Mouse (Mus musculus) neural tube, embryonic 14.5 days (tissue): ENCODE measurements around the gene Usp10. TPM values are rescaled to one million over a fixed set of nuclear protein-coding genes. Genes with fewer than 3 reads are reported as not detected.

ENCODE experiments used
- ATAC-seq: fragments of 200-750 bp; cut with Nextera tagmentation; 2 replicates; pipeline ENCODE4 v1.8.0; 2017; ENCODE audit warnings: low read depth, mild to moderate bottlenecking, moderate TSS enrichment, moderate library complexity
- H3K27ac ChIP-seq: fragments of 300-500 bp; sonication (generic); 2 replicates; pipeline ENCODE4 v1.5.1; 2014; ENCODE audit warnings: low read depth, mild to moderate bottlenecking, control low read depth, low read length, moderate library complexity, mixed read lengths
- H3K27me3 ChIP-seq: fragments of 300-500 bp; sonication (generic); 2 replicates; pipeline ENCODE4 v1.6.1; 2014; ENCODE audit warnings: low read length; ENCODE audit not compliant: control insufficient read depth, insufficient read depth
- H3K36me3 ChIP-seq: fragments of 300-500 bp; sonication (generic); 2 replicates; pipeline ENCODE4 v1.6.1; 2014; ENCODE audit warnings: low read length, mixed read lengths; ENCODE audit not compliant: control insufficient read depth, insufficient read depth
- H3K4me1 ChIP-seq: fragments of 300-500 bp; sonication (generic); 2 replicates; pipeline ENCODE4 v1.6.1; 2014; ENCODE audit warnings: low read length; ENCODE audit not compliant: control insufficient read depth, insufficient read depth
- H3K4me2 ChIP-seq: fragments of 300-500 bp; sonication (generic); 2 replicates; pipeline ENCODE4 v1.6.1; 2014; ENCODE audit warnings: mild to moderate bottlenecking, low read depth, low read length, control low read depth
- H3K4me3 ChIP-seq: fragments of 300-500 bp; sonication (generic); 2 replicates; pipeline ENCODE4 v1.5.1; 2014; ENCODE audit warnings: low read depth, low read length, control low read depth, mixed read lengths
- H3K9ac ChIP-seq: fragments of 300-500 bp; sonication (generic); replicated peaks from 2 replicates; pipeline ENCODE4 v1.6.1; 2014; ENCODE audit warnings: low read depth, mild to moderate bottlenecking, control low read depth, low read length, mixed read lengths
- H3K9me3 ChIP-seq: fragments of 300-500 bp; sonication (generic); 2 replicates; pipeline ENCODE4 v1.6.1; 2016; ENCODE audit warnings: low read length; ENCODE audit not compliant: control insufficient read depth
- WGBS: fragments of 180-500 bp; shearing (Covaris S2); extraction: QIAGEN DNeasy Blood & Tissue Kit; methylation state at CpG from one replicate; pipeline ENCODE4 v1.1.7; 2014; 5-methylcytosine and 5-hydroxymethylcytosine counted together
- polyA plus RNA-seq: library from polyadenylated mRNA; unstranded; fragments of >200 nt; fragmentation: Nextera tagmentation; extraction: Ambion mirVana; gene quantifications from 2 replicates; pipeline ENCODE4 v1.2.1, GENCODE M21; 2014

Gene Usp10
- polyA plus RNA-seq, 1 experiment from 2014 or later: 100 TPM

- H3K4me2 ChIP-seq: no peak overlapping the region
- H3K27me3 ChIP-seq: no peaks in the 10 kb centered on the region
- no peaks in the 10 kb centered on the region for H3K9me3 ChIP-seq
- 0 out of 2 replicates have a peak, but pooled peaks cover 2% of the 10 kb centered on the region for H3K4me1 ChIP-seq
- 30% methylated on average over 3 of the region's 3 CpGs for WGBS
- H3K36me3 ChIP-seq: no peaks in the 10 kb centered on the region
- H3K27ac ChIP-seq: no peak overlapping the region
- no peak overlapping the region for H3K4me3 ChIP-seq
- ATAC-seq: no peak
- no peak overlapping the region for H3K9ac ChIP-seq
Observed at GRCm38 (mm10) chr8:119885612-119886011, 24.5 kb upstream of the Usp10 start.

GRCm38 (mm10) chr8:119887130-119887529, 23.0 kb upstream of the Usp10 start:
- ATAC-seq: no peak
- H3K27me3 ChIP-seq: no peaks in the 10 kb centered on the region
- H3K9ac ChIP-seq: no peak overlapping the region
- no peak overlapping the region for H3K27ac ChIP-seq
- no peak overlapping the region for H3K4me3 ChIP-seq
- no peaks in the 10 kb centered on the region for H3K9me3 ChIP-seq
- 0 out of 2 replicates have a peak, but pooled peaks cover 2% of the 10 kb centered on the region for H3K4me1 ChIP-seq
- no peaks in the 10 kb centered on the region for H3K36me3 ChIP-seq
- WGBS: 89% methylated on average over 3 of the region's 3 CpGs
- no peak overlapping the region for H3K4me2 ChIP-seq

- H3K4me2 ChIP-seq: no peak overlapping the region
- no peak overlapping the region for H3K9ac ChIP-seq
- no peaks in the 10 kb centered on the region for H3K27me3 ChIP-seq
- WGBS: 60% methylated on average over 4 of the region's 4 CpGs
- H3K36me3 ChIP-seq: no peaks in the 10 kb centered on the region
- no peak overlapping the region for H3K4me3 ChIP-seq
- no peaks in the 10 kb centered on the region for H3K9me3 ChIP-seq
- no peak for ATAC-seq
- no peak overlapping the region for H3K27ac ChIP-seq
- 0 out of 2 replicates have a peak, but pooled peaks cover 2% of the 10 kb centered on the region for H3K4me1 ChIP-seq
Observed at GRCm38 (mm10) chr8:119888012-119888411, 22.1 kb upstream of the Usp10 start.

GRCm38 (mm10) chr8:119897069-119897468, 13.1 kb upstream of the Usp10 start:
- no peak overlapping the region for H3K4me3 ChIP-seq
- no peak overlapping the region for H3K9ac ChIP-seq
- no peaks in the 10 kb centered on the region for H3K27me3 ChIP-seq
- no peaks in the 10 kb centered on the region for H3K36me3 ChIP-seq
- no peak overlapping the region for H3K27ac ChIP-seq
- no peak for ATAC-seq
- H3K4me2 ChIP-seq: no peak overlapping the region
- no peaks in the 10 kb centered on the region for H3K4me1 ChIP-seq
- 72% methylated on average over 4 of the region's 4 CpGs for WGBS
- no peaks in the 10 kb centered on the region for H3K9me3 ChIP-seq

- Histone ChIP-seq H3K9me3 (no peaks in the 10 kb centered on the region), H3K27ac (no peak overlapping the region), H3K4me3 (no peak overlapping the region), H3K4me1 (no peaks in the 10 kb centered on the region), H3K36me3 (no peaks in the 10 kb centered on the region), H3K9ac (no peak overlapping the region), H3K4me2 (no peak overlapping the region), H3K27me3 (no peaks in the 10 kb centered on the region)
- no peak for ATAC-seq
- 33% methylated on average over 13 of the region's 13 CpGs for WGBS
Observed at GRCm38 (mm10) chr8:119897933-119898332, 12.2 kb upstream of the Usp10 start.

GRCm38 (mm10) chr8:119901349-119901748, 8.8 kb upstream of the Usp10 start:
- Histone ChIP-seq H3K4me3 (no peak overlapping the region), H3K9me3 (no peaks in the 10 kb centered on the region), H3K27ac (no peak overlapping the region), H3K4me2 (no peak overlapping the region), H3K27me3 (no peaks in the 10 kb centered on the region), H3K4me1 (no peaks in the 10 kb centered on the region), H3K36me3 (no peaks in the 10 kb centered on the region), H3K9ac (no peak overlapping the region)
- no peak for ATAC-seq
- 86% methylated on average over 3 of the region's 3 CpGs for WGBS

GRCm38 (mm10) chr8:119901952-119902351, 8.2 kb upstream of the Usp10 start:
- Histone ChIP-seq H3K27me3 (no peaks in the 10 kb centered on the region), H3K27ac (no peak overlapping the region), H3K4me2 (no peak overlapping the region), H3K4me1 (no peaks in the 10 kb centered on the region), H3K4me3 (no peak overlapping the region), H3K36me3 (no peaks in the 10 kb centered on the region), H3K9ac (no peak overlapping the region), H3K9me3 (no peaks in the 10 kb centered on the region)
- ATAC-seq: no peak
- 73% methylated on average over 8 of the region's 8 CpGs for WGBS

GRCm38 (mm10) chr8:119904323-119904911, 5.7 kb upstream of the Usp10 start:
- Histone ChIP-seq H3K4me2 (no peak overlapping the region), H3K4me1 (no peaks in the 10 kb centered on the region), H3K27me3 (no peaks in the 10 kb centered on the region), H3K4me3 (no peak overlapping the region), H3K27ac (no peak overlapping the region), H3K9me3 (no peaks in the 10 kb centered on the region), H3K36me3 (no peaks in the 10 kb centered on the region), H3K9ac (no peak overlapping the region)
- 57% methylated on average over 12 of the region's 12 CpGs for WGBS
- ATAC-seq: no peak

GRCm38 (mm10) chr8:119910547-119911257, 542 bp downstream of the Usp10 start, which contains the start of gene Gm20388:
TSS of gene Gm20388 (plus strand) at chr8:119910841.
- peak; percentile 95 for ATAC-seq
- no peaks in the 10 kb centered on the region for H3K36me3 ChIP-seq
- H3K9ac ChIP-seq: peak within 1 kb of the TSS; percentile 88
- H3K4me1 ChIP-seq: peaks cover 35% of the 10 kb centered on the region
- no peaks in the 10 kb centered on the region for H3K9me3 ChIP-seq
- H3K27me3 ChIP-seq: no peaks in the 10 kb centered on the region
- H3K4me2 ChIP-seq: peak within 1 kb of the TSS; percentile 87
- WGBS: under 1% methylated on average over 92 of the region's 97 CpGs
- peak within 1 kb of the TSS; percentile 76 for H3K4me3 ChIP-seq
- peak within 1 kb of the TSS; percentile 91 for H3K27ac ChIP-seq
